Mouse (Mus musculus) myocyte (in vitro differentiated cells): ENCODE measurements at regions not wholly inside any gene's neighbourhood (a gene's known extent, or its start where the extent isn't known, plus 50 kb on each side); places are given as distances from the start of the nearest gene placed in this dataset.

ENCODE experiments used
- H3K27me3 ChIP-seq: one replicate; pipeline ENCODE4 v1.6.1; 2011; ENCODE audit not compliant: control insufficient read depth, insufficient read depth, insufficient read length
- H3K36me3 ChIP-seq: one replicate; pipeline ENCODE4 v1.6.1; 2011; ENCODE audit not compliant: control insufficient read depth, insufficient read depth
- H3K4me2 ChIP-seq: one replicate; pipeline ENCODE4 v1.6.1; 2011; ENCODE audit warnings: low read depth, control low read depth
- H3K4me3 ChIP-seq: one replicate; pipeline ENCODE4 v1.5.1; 2011; ENCODE audit warnings: mild to moderate bottlenecking, control low read depth, moderate library complexity
- H3K79me2 ChIP-seq: one replicate; pipeline ENCODE4 v1.6.1; 2011; ENCODE audit not compliant: control insufficient read depth, insufficient read depth
- H3ac ChIP-seq: one replicate; pipeline ENCODE4 v1.6.1; 2011; ENCODE audit not compliant: control insufficient read depth, insufficient read length
- CEBPB ChIP-seq: IDR thresholded peaks from 2 replicates; pipeline ENCODE4 v1.6.1; 2011; ENCODE audit warnings: mild to moderate bottlenecking, moderate library complexity; ENCODE audit not compliant: poor library complexity, insufficient read depth, severe bottlenecking
- E2F4 ChIP-seq: IDR thresholded peaks from one replicate; pipeline ENCODE4 v1.6.1; 2011; ENCODE audit warnings: mild to moderate bottlenecking, control low read depth, moderate library complexity; ENCODE audit not compliant: insufficient read depth
- MAX ChIP-seq: IDR thresholded peaks from one replicate; pipeline ENCODE4 v1.6.1; 2011; ENCODE audit warnings: low read depth, mild to moderate bottlenecking, control low read depth
- MYOD1 ChIP-seq, 3 experiments: IDR thresholded peaks; one replicate each; pipeline ENCODE4 v1.6.1; 2011; ENCODE audit warnings: control low read depth in 2 of 3, low read depth in 2 of 3, mild to moderate bottlenecking in 2 of 3, moderate library complexity in 1 of 3; ENCODE audit not compliant: insufficient read length in 2 of 3, control insufficient read depth in 1 of 3
- MYOG ChIP-seq, 3 experiments: IDR thresholded peaks; one replicate each; pipeline ENCODE4 v1.6.1; 2011; ENCODE audit warnings: control low read depth in 2 of 3, low read depth in 2 of 3, mild to moderate bottlenecking in 2 of 3; ENCODE audit not compliant: insufficient read length in 2 of 3, control insufficient read depth in 1 of 3, insufficient read depth in 1 of 3
- POLR2A ChIP-seq: IDR thresholded peaks from one replicate; pipeline ENCODE4 v1.6.1; 2011; ENCODE audit warnings: low read depth, mild to moderate bottlenecking, control low read depth, moderate library complexity; ENCODE audit not compliant: insufficient read length
- POLR2AphosphoS2 ChIP-seq: IDR thresholded peaks from one replicate; pipeline ENCODE4 v1.6.1; 2011; ENCODE audit warnings: low read depth, control low read depth; ENCODE audit not compliant: insufficient read length
- REST ChIP-seq: IDR thresholded peaks from one replicate; pipeline ENCODE4 v1.6.1; 2011; ENCODE audit warnings: mild to moderate bottlenecking, control low read depth, moderate library complexity; ENCODE audit not compliant: insufficient read depth, insufficient read length
- SRF ChIP-seq: IDR thresholded peaks from one replicate; pipeline ENCODE4 v1.6.1; 2011; ENCODE audit warnings: low read depth; ENCODE audit not compliant: control insufficient read depth, insufficient read length
- TCF12 ChIP-seq: IDR thresholded peaks from one replicate; pipeline ENCODE4 v1.6.1; 2011; ENCODE audit warnings: mild to moderate bottlenecking, control low read depth; ENCODE audit not compliant: poor library complexity, insufficient read depth, severe bottlenecking
- TCF3 ChIP-seq: IDR thresholded peaks from one replicate; pipeline ENCODE4 v1.6.1; 2011; ENCODE audit warnings: low read depth, control low read depth; ENCODE audit not compliant: insufficient read length
- USF1 ChIP-seq: IDR thresholded peaks from one replicate; pipeline ENCODE4 v1.6.1; 2011; ENCODE audit warnings: low read depth, mild to moderate bottlenecking, control low read depth, moderate library complexity

- no peak for TF ChIP-seq SRF
- TF ChIP-seq MYOG (IDR thresholded peaks at IDR 0.05; ENCODE audit: control insufficient read depth in 1 of 3, insufficient read depth in 1 of 3, insufficient read length in 2 of 3, low read depth in 2 of 3) = no peak
- TF ChIP-seq USF1 = no peak
- TF ChIP-seq TCF3 = no peak
- TF ChIP-seq POLR2A = no peak
- no peak for TF ChIP-seq E2F4
- no peak for TF ChIP-seq TCF12
- no peak for TF ChIP-seq MYOD1 (IDR thresholded peaks at IDR 0.05; ENCODE audit: control insufficient read depth in 1 of 3, insufficient read length in 2 of 3, low read depth in 2 of 3)
- no peak for TF ChIP-seq REST
- TF ChIP-seq POLR2AphosphoS2 = no peak
- TF ChIP-seq CEBPB = no peak
- TF ChIP-seq MAX = no peak
- H3K4me2 ChIP-seq = no peak overlapping the region
- H3K27me3 ChIP-seq = no peaks in the 10 kb centered on the region
- no peaks in the 10 kb centered on the region for H3K36me3 ChIP-seq
- no peak overlapping the region for H3K4me3 ChIP-seq
- no peak overlapping the region for H3ac ChIP-seq
- H3K79me2 ChIP-seq = no peaks in the 10 kb centered on the region
These were observed 479.6 kb upstream of the Gpc5 start for GRCm38 (mm10) chr14:114612400-114612799.

DNA sequence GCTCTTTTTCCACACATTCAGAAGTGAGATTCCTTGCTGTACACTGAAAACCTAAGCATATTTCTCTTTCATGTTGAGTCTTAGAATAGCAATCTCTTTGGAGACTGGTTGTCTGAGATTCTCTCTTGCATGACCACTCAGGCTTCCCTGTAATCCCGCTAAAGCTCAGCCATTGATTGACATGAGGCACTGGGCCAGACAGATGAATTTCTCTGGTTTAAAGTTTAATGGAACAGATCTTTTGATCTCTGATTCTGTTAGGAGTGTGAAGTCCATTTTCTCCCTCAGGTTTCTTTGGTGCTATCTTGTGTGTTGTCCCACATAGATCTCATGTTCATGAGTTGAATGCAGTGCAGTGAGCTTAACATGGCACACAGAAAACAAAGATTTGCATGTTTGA, 435.4 kb upstream of the Gpc5 start:
- no peaks in the 10 kb centered on the region for H3K79me2 ChIP-seq
- H3K36me3 ChIP-seq = no peaks in the 10 kb centered on the region
- no peak for TF ChIP-seq MYOG (IDR thresholded peaks at IDR 0.05; ENCODE audit: control insufficient read depth in 1 of 3, insufficient read depth in 1 of 3, insufficient read length in 2 of 3, low read depth in 2 of 3)
- no peak for TF ChIP-seq MYOD1 (IDR thresholded peaks at IDR 0.05; ENCODE audit: control insufficient read depth in 1 of 3, insufficient read length in 2 of 3, low read depth in 2 of 3)
- no peak for TF ChIP-seq SRF
- TF ChIP-seq USF1 = no peak
- no peak for TF ChIP-seq POLR2A
- no peak overlapping the region for H3ac ChIP-seq
- no peaks in the 10 kb centered on the region for H3K27me3 ChIP-seq
- no peak overlapping the region for H3K4me3 ChIP-seq
- H3K4me2 ChIP-seq = no peak overlapping the region

DNA sequence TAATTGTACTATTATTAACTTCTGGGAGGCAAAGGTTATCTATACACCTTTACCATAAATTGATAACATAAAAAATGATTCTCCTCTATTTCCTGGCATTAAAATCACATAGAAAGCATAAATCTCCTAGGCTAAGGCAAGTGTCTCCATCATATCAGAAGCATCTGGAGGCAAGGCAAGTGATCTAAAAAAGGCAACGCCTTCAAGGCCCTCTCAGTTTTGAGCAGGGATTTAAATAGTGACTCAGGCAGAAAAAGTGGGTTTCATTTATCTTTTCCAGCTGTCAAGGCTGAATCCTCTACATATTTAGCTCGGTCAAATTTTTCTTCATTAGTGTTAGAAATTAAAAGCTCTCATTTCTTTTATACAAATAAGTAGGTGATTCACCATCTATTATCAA, 430.0 kb upstream of the Gpc5 start:
- Histone ChIP-seq H3K4me2 (no peak overlapping the region), H3K79me2 (no peaks in the 10 kb centered on the region), H3K27me3 (no peaks in the 10 kb centered on the region), H3K36me3 (no peaks in the 10 kb centered on the region), H3ac (no peak overlapping the region), H3K4me3 (no peak overlapping the region)
- TF ChIP-seq TCF12 (no peak), MYOD1 (IDR thresholded peaks at IDR 0.05; ENCODE audit: control insufficient read depth in 1 of 3, insufficient read length in 2 of 3, low read depth in 2 of 3) (no peak), MYOG (IDR thresholded peaks at IDR 0.05; ENCODE audit: control insufficient read depth in 1 of 3, insufficient read depth in 1 of 3, insufficient read length in 2 of 3, low read depth in 2 of 3) (no peak), SRF (no peak), TCF3 (no peak), POLR2A (no peak), MAX (no peak), REST (no peak), E2F4 (no peak), USF1 (no peak), CEBPB (no peak), POLR2AphosphoS2 (no peak)

- no peak for TF ChIP-seq TCF3
- no peak for TF ChIP-seq TCF12
- no peak for TF ChIP-seq SRF
- no peaks in the 10 kb centered on the region for H3K79me2 ChIP-seq
These were observed 406.9 kb upstream of the Gpc5 start for GRCm38 (mm10) chr14:114685133-114685532.

DNA sequence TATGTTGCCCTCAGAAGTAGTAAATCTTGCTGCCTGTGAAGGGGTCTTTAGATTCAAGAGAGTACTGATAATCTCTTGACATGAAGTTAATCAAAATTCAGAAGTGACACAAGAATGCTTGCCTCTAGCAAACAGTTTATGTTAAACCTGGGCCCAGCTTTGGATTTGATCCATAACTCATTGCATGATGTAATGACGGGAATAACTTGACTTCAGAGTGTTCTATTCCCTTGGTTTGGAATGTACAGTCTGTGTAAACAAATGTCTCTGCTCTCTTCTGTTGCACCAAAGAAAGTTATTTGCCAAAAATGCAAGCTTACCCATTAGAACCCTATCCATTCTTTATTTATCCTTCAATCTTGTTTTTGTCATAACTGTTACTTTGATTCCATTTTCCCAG, 397.1 kb upstream of the Gpc5 start:
- H3K27me3 ChIP-seq = no peaks in the 10 kb centered on the region
- no peaks in the 10 kb centered on the region for H3K36me3 ChIP-seq
- no peak overlapping the region for H3K4me2 ChIP-seq
- no peak overlapping the region for H3ac ChIP-seq
- H3K79me2 ChIP-seq = no peaks in the 10 kb centered on the region
- TF ChIP-seq MYOG (IDR thresholded peaks at IDR 0.05; ENCODE audit: control insufficient read depth in 1 of 3, insufficient read depth in 1 of 3, insufficient read length in 2 of 3, low read depth in 2 of 3) (no peak), POLR2A (no peak), POLR2AphosphoS2 (no peak), USF1 (no peak), TCF3 (no peak), MYOD1 (IDR thresholded peaks at IDR 0.05; ENCODE audit: control insufficient read depth in 1 of 3, insufficient read length in 2 of 3, low read depth in 2 of 3) (no peak), TCF12 (no peak), MAX (no peak), SRF (no peak), CEBPB (no peak), REST (no peak), E2F4 (no peak)
- H3K4me3 ChIP-seq = no peak overlapping the region

More at GRCm38 (mm10) chr14:114685133-114685532, 406.9 kb upstream of the Gpc5 start:
- Histone ChIP-seq H3K4me2 (no peak overlapping the region), H3K36me3 (no peaks in the 10 kb centered on the region), H3K4me3 (no peak overlapping the region), H3K27me3 (no peaks in the 10 kb centered on the region), H3ac (no peak overlapping the region)
